Mouse (Mus musculus): ENCODE results near the gene Arfgap3. TPM values are rescaled to one million over a fixed set of nuclear protein-coding genes. Genes with fewer than 3 reads are reported as not detected.
"Not testable (repeated sequence)": the region's sequence is repeated elsewhere in the genome, so short reads cannot be mapped to it uniquely, and the experiment has no call there.

The Arfgap3 gene
- total and polyA plus RNA-seq, 3 experiments = 8.2 to 12.4 TPM; not detected in 1

DNA sequence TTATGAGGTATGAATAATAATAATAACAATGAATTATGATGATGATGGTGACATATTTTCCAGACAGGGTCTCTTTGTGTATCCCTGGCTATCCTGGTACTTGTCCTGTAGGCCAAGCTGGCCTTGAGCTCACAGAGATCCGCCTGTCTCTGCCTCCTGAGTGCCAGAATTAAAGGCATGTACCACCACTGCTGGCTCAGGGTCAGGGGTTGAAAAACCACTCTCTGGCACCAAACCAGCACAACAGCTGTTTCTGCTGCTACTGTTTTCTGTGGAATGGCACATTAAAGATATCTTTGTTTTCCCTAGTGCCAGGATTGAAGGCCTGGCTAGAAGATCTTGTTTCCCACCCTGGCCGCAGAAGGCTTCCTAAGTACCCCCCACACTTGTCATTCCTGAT, 77.0 kb downstream of the Arfgap3 start:
- DNase-seq (ENCODE audit: low read depth, low spot score) = no peak
- H3K36me3 ChIP-seq (ENCODE audit: control insufficient read depth in 1 of 2, insufficient read depth in 2 of 2, low read length in 2 of 2) = no peaks in the 10 kb centered on the region
- no peaks in the 10 kb centered on the region for H3K27me3 ChIP-seq (ENCODE audit: control insufficient read depth in 1 of 2, insufficient read depth in 2 of 2, low read length in 2 of 2)
- no peak for TF ChIP-seq GATA1 (IDR thresholded peaks at IDR 0.05; ENCODE audit: low read depth, low read length)
- no peak for TF ChIP-seq CHD2 (IDR thresholded peaks at IDR 0.05; ENCODE audit: low read length)
- TF ChIP-seq MYC (IDR thresholded peaks at IDR 0.05; ENCODE audit: low read depth, low read length) = no peak
- TF ChIP-seq RCOR1 (IDR thresholded peaks at IDR 0.05; ENCODE audit: low read depth, low read length) = no peak
- no peak for TF ChIP-seq POLR2AphosphoS5 (IDR thresholded peaks at IDR 0.05; ENCODE audit: borderline replicate concordance, low read depth, low read length)
- TF ChIP-seq BHLHE40 (IDR thresholded peaks at IDR 0.05; ENCODE audit: borderline replicate concordance, low read depth, low read length) = no peak
- no peak for TF ChIP-seq NRF1 (IDR thresholded peaks at IDR 0.05; ENCODE audit: insufficient read depth, low read depth, low read length, poor library complexity, severe bottlenecking)
- TF ChIP-seq EP300 (IDR thresholded peaks at IDR 0.05; ENCODE audit: low read depth in 1 of 2, low read length in 2 of 2) = no peak
- TF ChIP-seq POLR2AphosphoS2 (IDR thresholded peaks at IDR 0.05; ENCODE audit: low read length) = no peak
- TF ChIP-seq MAFK (IDR thresholded peaks at IDR 0.05; ENCODE audit: borderline replicate concordance, low read depth, low read length) = no peak
- no peak for TF ChIP-seq KAT2A (conservative IDR thresholded peaks at IDR 0.05; ENCODE audit: low read depth, low read length)
- no peak for TF ChIP-seq NELFE (IDR thresholded peaks at IDR 0.05; ENCODE audit: low read depth, low read length)
- TF ChIP-seq TAL1 (IDR thresholded peaks at IDR 0.05; ENCODE audit: low read length) = no peak
- TF ChIP-seq JUND (IDR thresholded peaks at IDR 0.05; ENCODE audit: low read depth, low read length) = no peak
- TF ChIP-seq HCFC1 (IDR thresholded peaks at IDR 0.05; ENCODE audit: low read depth, low read length) = no peak
- no peak for TF ChIP-seq E2F4 (IDR thresholded peaks at IDR 0.05; ENCODE audit: borderline replicate concordance, low read depth, low read length)
- TF ChIP-seq MXI1 (IDR thresholded peaks at IDR 0.05; ENCODE audit: low read depth, low read length) = no peak
- no peaks in the 10 kb centered on the region for H3K9me3 ChIP-seq (replicated peaks; ENCODE audit: insufficient read depth, low read length)
- no peaks in the 10 kb centered on the region; a peak in 1 of 4 replicates for H3K4me1 ChIP-seq (ENCODE audit: control insufficient read depth in 1 of 2, insufficient read depth in 2 of 2, low read length in 2 of 2)
- H3K4me3 ChIP-seq (ENCODE audit: control insufficient read depth in 1 of 2, insufficient read depth in 1 of 2, low read depth in 2 of 2, low read length in 2 of 2) = no peak overlapping the region
- H3K9ac ChIP-seq (ENCODE audit: control insufficient read depth, low read depth, low read length, poor library complexity, severe bottlenecking) = no peak overlapping the region
- no peak overlapping the region for H3K27ac ChIP-seq (ENCODE audit: control insufficient read depth, low read depth, low read length)
- H3K79me2 ChIP-seq (ENCODE audit: control insufficient read depth, insufficient read depth, low read length, poor library complexity) = no peaks in the 10 kb centered on the region

DNA sequence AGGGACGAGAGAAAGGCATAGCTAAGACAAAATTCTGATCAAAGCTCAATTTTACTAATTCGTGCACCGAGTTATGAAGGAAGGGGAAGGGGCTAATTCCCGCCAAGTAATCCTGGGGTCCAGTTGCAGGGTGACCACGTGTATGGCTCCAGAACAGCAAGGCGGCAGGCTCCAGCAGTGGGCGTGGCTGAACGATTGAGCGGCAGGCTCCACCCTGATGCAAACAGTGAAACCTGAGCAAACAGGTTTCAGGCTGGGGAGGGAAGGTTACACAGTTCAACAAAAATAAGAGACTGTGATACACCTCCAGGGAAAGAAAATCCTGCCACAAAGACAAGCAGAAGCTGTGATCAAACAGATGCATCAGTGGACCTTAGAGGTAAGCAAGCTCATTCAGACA, 78.8 kb downstream of the Arfgap3 start:
- not testable (repeated sequence) for H3K27ac ChIP-seq (ENCODE audit: control insufficient read depth, low read depth, low read length); H3K36me3 ChIP-seq (ENCODE audit: control insufficient read depth in 1 of 2, insufficient read depth in 2 of 2, low read length in 2 of 2); DNase-seq (ENCODE audit: low read depth, low spot score); H3K9me3 ChIP-seq (replicated peaks; ENCODE audit: insufficient read depth, low read length); H3K9ac ChIP-seq (ENCODE audit: control insufficient read depth, low read depth, low read length, poor library complexity, severe bottlenecking); H3K4me3 ChIP-seq (ENCODE audit: control insufficient read depth in 1 of 2, insufficient read depth in 1 of 2, low read depth in 2 of 2, low read length in 2 of 2); H3K4me1 ChIP-seq (ENCODE audit: control insufficient read depth in 1 of 2, insufficient read depth in 2 of 2, low read length in 2 of 2); H3K79me2 ChIP-seq (ENCODE audit: control insufficient read depth, insufficient read depth, low read length, poor library complexity); H3K27me3 ChIP-seq (ENCODE audit: control insufficient read depth in 1 of 2, insufficient read depth in 2 of 2, low read length in 2 of 2)

DNA sequence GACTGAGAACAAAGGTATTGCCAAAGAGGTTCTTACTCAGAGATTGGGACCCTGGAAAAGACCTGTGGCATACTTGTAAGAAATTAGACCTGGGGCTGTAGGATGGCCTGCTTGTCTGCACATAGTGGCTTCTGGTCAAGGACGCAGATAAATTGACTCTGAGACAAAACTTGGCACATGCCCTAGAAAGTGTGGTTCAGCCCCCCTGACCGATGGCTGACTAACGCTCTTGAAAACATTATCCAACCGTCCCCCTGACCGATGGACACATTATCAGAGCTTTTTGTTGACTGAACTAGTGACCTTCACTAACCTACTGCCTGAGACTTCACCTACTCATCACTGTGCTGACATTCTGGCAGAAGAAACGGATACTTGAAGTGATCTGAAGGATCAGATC, 80.1 kb downstream of the Arfgap3 start:
- H3K36me3 ChIP-seq (ENCODE audit: control insufficient read depth in 1 of 2, insufficient read depth in 2 of 2, low read length in 2 of 2); H3K4me1 ChIP-seq (ENCODE audit: control insufficient read depth in 1 of 2, insufficient read depth in 2 of 2, low read length in 2 of 2); H3K9ac ChIP-seq (ENCODE audit: control insufficient read depth, low read depth, low read length, poor library complexity, severe bottlenecking); H3K27ac ChIP-seq (ENCODE audit: control insufficient read depth, low read depth, low read length); DNase-seq (ENCODE audit: low read depth, low spot score); H3K4me3 ChIP-seq (ENCODE audit: control insufficient read depth in 1 of 2, insufficient read depth in 1 of 2, low read depth in 2 of 2, low read length in 2 of 2); H3K9me3 ChIP-seq (replicated peaks; ENCODE audit: insufficient read depth, low read length); H3K27me3 ChIP-seq (ENCODE audit: control insufficient read depth in 1 of 2, insufficient read depth in 2 of 2, low read length in 2 of 2); H3K79me2 ChIP-seq (ENCODE audit: control insufficient read depth, insufficient read depth, low read length, poor library complexity): not testable (repeated sequence)

DNA sequence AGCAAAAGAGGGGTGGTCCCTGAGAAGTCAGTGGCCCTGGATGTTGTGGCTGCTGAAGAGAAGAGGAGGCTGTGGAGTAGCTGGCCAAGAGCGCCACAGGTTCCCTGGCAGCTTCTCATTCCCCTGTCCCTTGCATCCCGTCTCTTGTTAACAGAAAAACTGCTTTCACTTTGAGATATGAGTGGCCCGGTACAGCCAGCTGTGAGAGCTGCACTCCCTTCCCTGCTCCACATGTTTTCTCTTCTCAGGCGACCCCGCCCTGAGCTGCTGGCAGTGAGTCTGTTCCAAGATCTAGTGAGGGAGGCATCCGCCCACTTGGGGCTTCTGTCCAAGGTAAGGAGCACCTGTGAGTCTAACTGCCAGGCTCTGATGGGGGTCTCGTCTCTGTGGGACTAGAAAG, 81.6 kb downstream of the Arfgap3 start:
- H3K79me2 ChIP-seq (ENCODE audit: control insufficient read depth, insufficient read depth, low read length, poor library complexity); H3K9ac ChIP-seq (ENCODE audit: control insufficient read depth, low read depth, low read length, poor library complexity, severe bottlenecking); H3K36me3 ChIP-seq (ENCODE audit: control insufficient read depth in 1 of 2, insufficient read depth in 2 of 2, low read length in 2 of 2); H3K27ac ChIP-seq (ENCODE audit: control insufficient read depth, low read depth, low read length); H3K4me1 ChIP-seq (ENCODE audit: control insufficient read depth in 1 of 2, insufficient read depth in 2 of 2, low read length in 2 of 2); H3K27me3 ChIP-seq (ENCODE audit: control insufficient read depth in 1 of 2, insufficient read depth in 2 of 2, low read length in 2 of 2); H3K9me3 ChIP-seq (replicated peaks; ENCODE audit: insufficient read depth, low read length): not testable (repeated sequence)
- peak overlapping the region; percentile 7 to 23; a peak in 3 of 4 replicates for H3K4me3 ChIP-seq (ENCODE audit: control insufficient read depth in 1 of 2, insufficient read depth in 1 of 2, low read depth in 2 of 2, low read length in 2 of 2)
- DNase-seq (ENCODE audit: low read depth, low spot score) = peak; percentile 51

All from MEL (cell line).